ENCODE assay signal across 14 mouse cellular contexts in genomic region chr19:46804751-46805150, GRCm38 (mm10). TPM values are rescaled to one million over a fixed set of nuclear protein-coding genes. Genes with fewer than 3 reads are reported as not detected.
DNase-seq lines count a peak whose midpoint lies in the region; ATAC-seq and TF ChIP-seq lines count a peak whose summit lies in the region.
"Had no signal": no experiment of that assay in that cellular context is flagged by ENCODE, and none has a peak within 500 bp of the region (broad histone marks: within the 10 kb centered on the region; RNA-seq: fewer than 3 reads in every experiment).

No protein-coding gene starts in this region.

- WGBS in heart, embryonic 16.5 days: 73% methylated on average over 6 of the region's 6 CpGs
- WGBS in heart, embryonic 10.5 days: 83% methylated on average over 6 of the region's 6 CpGs
- WGBS in bone marrow, adult 2 months: 84% methylated on average over 6 of the region's 6 CpGs
- 72% methylated on average over 6 of the region's 6 CpGs for WGBS in lung, embryonic 15.5 days

- peak; percentile 32; the same call in 1 of the 2 replicates for ATAC-seq in heart, embryonic 16.5 days (replicated peaks; ENCODE audit: extremely low read depth, insufficient read depth, low FRiP score)
- no peak for ATAC-seq in lung, embryonic 15.5 days (ENCODE audit: borderline replicate concordance, extremely low read depth, low FRiP score, low TSS enrichment)

- H3K9me3 ChIP-seq in heart, embryonic 16.5 days (replicated peaks; ENCODE audit: control insufficient read depth, low read length): no peaks in the 10 kb centered on the region
- no peaks in the 10 kb centered on the region for H3K9me3 ChIP-seq in heart, embryonic 10.5 days
- no peaks in the 10 kb centered on the region for H3K9me3 ChIP-seq in lung, embryonic 15.5 days
- H3K9me3 ChIP-seq: G1E; midbrain, embryonic 12.5 days had no signal

- DNase-seq in heart, embryonic 10.5 days (ENCODE audit: low spot score): no peak
- no peak for DNase-seq in embryo, embryonic 9.5 days (ENCODE audit: extremely low spot score)
- DNase-seq in frontal cortex, postnatal 10 days (ENCODE audit: low spot score in 2 of 2): no peak
- DNase-seq in urinary bladder, adult 2 months (ENCODE audit: low spot score): no peak
- DNase-seq: gastrocnemius, postnatal 10 days; kidney, adult 11 months; right cerebral cortex, postnatal 14 days had no signal

- no peak overlapping the region for H3K4me2 ChIP-seq in heart, embryonic 16.5 days (ENCODE audit: low read depth, low read length)
- no peak overlapping the region for H3K4me2 ChIP-seq in lung, embryonic 15.5 days
- H3K4me2 ChIP-seq: midbrain, embryonic 12.5 days had no signal

- no peak overlapping the region for H3ac ChIP-seq in C2C12 (ENCODE audit: control insufficient read depth, insufficient read length, low read depth)

- H3K79me3 ChIP-seq in C2C12 (ENCODE audit: low read depth): no peaks in the 10 kb centered on the region

- TF ChIP-seq POLR2A in bone marrow, adult 2 months (IDR thresholded peaks at IDR 0.05; ENCODE audit: borderline replicate concordance, control insufficient read depth, low read depth, low read length): no peak

- no peak overlapping the region for H3K4me3 ChIP-seq in heart, embryonic 16.5 days (ENCODE audit: low read length)
- no peak overlapping the region for H3K4me3 ChIP-seq in heart, embryonic 10.5 days
- H3K4me3 ChIP-seq in C2C12 (ENCODE audit: insufficient read depth, poor library complexity, severe bottlenecking): no peak overlapping the region
- no peak overlapping the region for H3K4me3 ChIP-seq in bone marrow, adult 2 months (replicated peaks; ENCODE audit: control insufficient read depth, low read depth, low read length)
- no peak overlapping the region for H3K4me3 ChIP-seq in lung, embryonic 15.5 days
- H3K4me3 ChIP-seq: left cerebral cortex, adult 2 months; midbrain, embryonic 12.5 days had no signal

- no peak overlapping the region for H3K27ac ChIP-seq in heart, embryonic 16.5 days (ENCODE audit: low read length)
- H3K27ac ChIP-seq in heart, embryonic 10.5 days: no peak overlapping the region
- H3K27ac ChIP-seq in bone marrow, adult 2 months (ENCODE audit: control insufficient read depth, insufficient read depth, low read depth, low read length, poor library complexity): no peak overlapping the region
- H3K27ac ChIP-seq in lung, embryonic 15.5 days: 0 out of 2 replicates have a peak overlapping the region, but pooled peaks have one; percentile 9
- H3K27ac ChIP-seq: left cerebral cortex, adult 2 months; midbrain, embryonic 12.5 days had no signal

- H3K4me1 ChIP-seq in heart, embryonic 16.5 days (ENCODE audit: control insufficient read depth, insufficient read depth, low read length): no peaks in the 10 kb centered on the region
- H3K4me1 ChIP-seq in heart, embryonic 10.5 days: peaks cover 21% of the 10 kb centered on the region
- no peaks in the 10 kb centered on the region; the same call in 1 of the 2 replicates for H3K4me1 ChIP-seq in bone marrow, adult 2 months (ENCODE audit: control insufficient read depth, insufficient read depth, low read length)
- H3K4me1 ChIP-seq in lung, embryonic 15.5 days: peaks cover 10% of the 10 kb centered on the region
- H3K4me1 ChIP-seq: midbrain, embryonic 12.5 days had no signal

- peak; percentile 27 for TF ChIP-seq CTCF in C2C12 (IDR thresholded peaks at IDR 0.05; ENCODE audit: control insufficient read depth, insufficient read depth, insufficient read length)
- peak; percentile 23; the same call in 1 of the 2 replicates for TF ChIP-seq CTCF in bone marrow, adult 2 months (IDR thresholded peaks at IDR 0.05; ENCODE audit: control insufficient read depth, insufficient read depth, low read length)

- no peak overlapping the region for H3K9ac ChIP-seq in heart, embryonic 16.5 days (ENCODE audit: low read length)
- no peak overlapping the region for H3K9ac ChIP-seq in lung, embryonic 15.5 days
- H3K9ac ChIP-seq: midbrain, embryonic 12.5 days had no signal

- H3K36me3 ChIP-seq in heart, embryonic 16.5 days (ENCODE audit: control insufficient read depth, insufficient read depth): no peaks in the 10 kb centered on the region
- H3K36me3 ChIP-seq in heart, embryonic 10.5 days: no peaks in the 10 kb centered on the region
- H3K36me3 ChIP-seq in C2C12 (ENCODE audit: control insufficient read depth, insufficient read depth): no peaks in the 10 kb centered on the region
- H3K36me3 ChIP-seq in lung, embryonic 15.5 days: no peaks in the 10 kb centered on the region
- H3K36me3 ChIP-seq: midbrain, embryonic 12.5 days had no signal

- no peaks in the 10 kb centered on the region for H3K79me2 ChIP-seq in C2C12 (ENCODE audit: control insufficient read depth, insufficient read depth)

- H3K27me3 ChIP-seq in heart, embryonic 16.5 days (ENCODE audit: control insufficient read depth, insufficient read depth, low read length): no peaks in the 10 kb centered on the region
- H3K27me3 ChIP-seq in heart, embryonic 10.5 days (ENCODE audit: insufficient read depth, poor library complexity, severe bottlenecking): no peaks in the 10 kb centered on the region
- no peaks in the 10 kb centered on the region for H3K27me3 ChIP-seq in C2C12 (ENCODE audit: control insufficient read depth, insufficient read depth, insufficient read length)
- H3K27me3 ChIP-seq in lung, embryonic 15.5 days: no peaks in the 10 kb centered on the region
- H3K27me3 ChIP-seq: midbrain, embryonic 12.5 days had no signal

TF ChIP-seq in C2C12, 6 proteins besides CTCF, POLR2A, EP300 and RAD21:
- TF ChIP-seq MYOG (IDR thresholded peaks at IDR 0.05; ENCODE audit: control insufficient read depth, extremely low read depth, insufficient read length) (no peak), USF1 (IDR thresholded peaks at IDR 0.05; ENCODE audit: low read depth) (peak; percentile 35), MYOD1 (IDR thresholded peaks at IDR 0.05; ENCODE audit: control insufficient read depth, insufficient read length, low read depth) (peak; percentile 11), MAX (IDR thresholded peaks at IDR 0.05) (peak; percentile 41)

RNA-seq across cellular contexts. Expression of gene Cnnm2, which starts 43.4 kb away (rescaled TPM):
- 1.9 and 2.7 TPM in 2 replicates for polyA plus RNA-seq in heart, embryonic 16.5 days (2015; fragmentation: Nextera tagmentation; extraction: Ambion mirVana)
- 2.7 and 3.0 TPM in 2 replicates for polyA plus RNA-seq in heart, embryonic 10.5 days (2016; fragmentation: Nextera tagmentation; extraction: Ambion mirVana)
- polyA plus RNA-seq in C2C12 (2012; fragmentation: generic; extraction: Trizol): 4.1 TPM
- polyA plus RNA-seq in bone marrow, adult 2 months (2011; ENCODE audit: insufficient read depth, insufficient read length, low replicate concordance, missing spikeins): 5.7 and 10.5 TPM in 2 replicates
- 3.3 and 3.5 TPM in 2 replicates for polyA plus RNA-seq in lung, embryonic 15.5 days (2015; fragmentation: Nextera tagmentation; extraction: Ambion mirVana)
- polyA plus RNA-seq in urinary bladder, adult 2 months (2012; rRNA removed): 11.6 and 11.9 TPM in 2 replicates
